Mouse (Mus musculus): ENCODE measurements around the gene Ppp1cc.
A peak's percentile ranks its signal among the peaks of the same experiment; 100 is the strongest.

- TF ChIP-seq POU5F1 (IDR thresholded peaks at IDR 0.05; ENCODE audit: borderline replicate concordance, low read length), result no peak
- TF ChIP-seq CTCF (conservative IDR thresholded peaks at IDR 0.05; ENCODE audit: low read length), result peak; percentile 69
These were observed 28.9 kb upstream of the Ppp1cc start for GRCm38 (mm10) chr5:122129068-122129655.

All from E14TG2a.4 (cell line).